Mouse (Mus musculus) regulatory T cell (primary cell): ENCODE measurements around the gene Gm21760.
"Not testable (repeated sequence)": the region's sequence is repeated elsewhere in the genome, so short reads cannot be mapped to it uniquely, and the experiment has no call there.

Source experiments
- in situ Hi-C: fragments of 300-600 bp; cut with MboI, MseI; formaldehyde crosslinking; loops from one replicate; pipeline ENCODE4 v1.15.1; 2025; ENCODE audit warnings: high pct_unique_total_duplicates

Gm21760 gene

DNA sequence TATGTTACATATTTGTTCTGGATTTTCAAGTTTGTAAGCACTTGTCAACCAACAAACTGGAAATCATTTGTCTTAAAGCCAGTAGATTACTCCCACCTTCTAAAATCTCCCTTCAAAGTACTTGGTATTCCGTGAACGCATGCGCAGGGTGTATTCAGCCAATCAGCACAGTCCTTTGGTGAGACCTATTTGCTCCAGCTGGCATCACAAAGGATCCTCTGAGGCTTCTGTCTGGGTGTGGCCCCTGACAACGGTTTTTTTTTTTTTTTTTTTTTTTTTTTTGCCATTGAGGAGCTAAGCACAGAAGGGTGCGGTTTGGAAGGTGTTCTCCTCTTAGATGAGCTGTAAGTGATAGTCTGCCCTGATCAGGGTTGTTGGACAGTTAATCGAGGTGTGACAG is at the start of gene Gm21760:
Gm21760 (plus strand) TSS at position 301 of the 400 bp plus-strand sequence.
- in situ Hi-C loops: not testable (repeated sequence)
